Mouse (Mus musculus) olfactory bulb, adult 2 months (tissue): ENCODE data around the gene Sdc1.

Source experiments
- CTCF ChIP-seq: fragments of 200-500 bp; IDR thresholded peaks from 2 replicates; pipeline ENCODE4 v1.5.1; 2012; ENCODE audit warnings: low read depth, mild to moderate bottlenecking, low read length, moderate library complexity; ENCODE audit not compliant: insufficient read depth
- POLR2A ChIP-seq: fragments of 200-500 bp; IDR thresholded peaks from 2 replicates; pipeline ENCODE4 v1.6.1; 2012; ENCODE audit warnings: mild to moderate bottlenecking, low read depth, low read length, moderate library complexity; ENCODE audit not compliant: insufficient read depth

GRCm38 (mm10) chr12:8754116-8754515 is 17.0 kb upstream of the Sdc1 start:
- TF ChIP-seq POLR2A (no peak), CTCF (no peak)
